Mouse (Mus musculus) E14TG2a.4 (cell line): ENCODE measurements at regions not wholly inside any gene's neighbourhood (a gene's known extent, or its start where the extent isn't known, plus 50 kb on each side); places are given as distances from the start of the nearest gene placed in this dataset.

Experiments
- CTCF ChIP-seq: conservative IDR thresholded peaks from 2 replicates; pipeline ENCODE4 v1.5.1; 2014; ENCODE audit warnings: low read length
- NANOG ChIP-seq: IDR thresholded peaks from 2 replicates; pipeline ENCODE4 v1.6.1; 2014; ENCODE audit warnings: borderline replicate concordance, low read length, mixed read lengths
- POU5F1 ChIP-seq: IDR thresholded peaks from 2 replicates; pipeline ENCODE4 v1.6.1; 2014; ENCODE audit warnings: low read length, borderline replicate concordance

GRCm38 (mm10) chr5:103291219-103291618 is 80.1 kb upstream of the Mapk10 start:
- TF ChIP-seq CTCF (no peak), POU5F1 (no peak), NANOG (no peak)
